Mouse (Mus musculus) adipose tissue, adult 10 weeks (tissue): ENCODE measurements around the gene Nufip2. TPM values are rescaled to one million over a fixed set of nuclear protein-coding genes. Genes with fewer than 3 reads are reported as not detected.

Experiments
- polyA plus RNA-seq: library from polyadenylated mRNA; stranded (reverse); fragments of 350-450 nt; fragmentation: Illumina TruSeq; extraction: RNeasy Lipid Tissue Mini Kit (QIAGEN cat#74804); gene quantifications from one replicate; pipeline ENCODE4 v1.2.3, GENCODE M21; 2014; ENCODE audit warnings: low read depth, low replicate concordance

The Nufip2 gene
- polyA plus RNA-seq: 16.4 TPM

DNA sequence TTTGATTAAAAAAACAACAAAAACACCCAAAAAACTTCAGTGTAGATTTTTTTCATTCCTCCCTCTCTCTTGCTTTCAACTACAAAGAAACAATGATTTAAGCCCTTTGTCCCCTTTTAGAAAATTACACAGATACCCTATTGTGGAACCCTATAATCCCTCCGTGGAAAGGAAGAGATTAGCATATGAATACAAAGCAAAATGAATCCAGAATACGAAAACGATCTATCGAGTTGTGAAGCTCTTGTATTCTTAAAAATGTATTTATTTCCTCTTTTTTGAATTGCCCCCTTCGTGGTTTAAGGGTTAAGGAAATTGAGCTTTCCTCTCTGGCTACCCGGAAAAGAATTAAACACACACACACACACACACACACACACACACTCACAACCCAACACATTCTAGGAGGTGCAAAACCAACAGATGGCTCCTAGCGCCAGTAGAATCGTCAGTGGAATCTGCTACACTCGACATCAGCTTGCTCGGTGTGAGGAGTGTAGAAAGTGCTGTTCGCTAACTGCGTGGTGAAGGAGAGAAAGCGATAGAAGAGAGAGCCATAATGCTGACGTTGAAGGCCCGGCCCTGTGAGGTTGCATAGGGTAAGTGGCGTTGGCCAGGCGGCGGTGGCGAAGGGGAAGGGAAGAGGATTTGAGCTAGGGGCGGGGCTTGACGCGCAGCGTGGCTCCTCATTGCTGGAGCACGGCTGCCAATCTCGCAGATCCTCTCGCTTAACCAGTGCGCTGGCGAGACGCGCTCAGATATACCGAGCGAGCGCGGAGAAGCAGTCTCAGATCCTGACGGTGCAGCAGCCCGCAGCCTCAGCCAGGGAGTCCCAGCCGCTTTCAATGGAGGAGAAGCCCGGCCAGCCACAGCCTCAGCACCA is at the start of gene Nufip2:
Gene Nufip2 (plus strand): TSS at position 773 of the 883 bp plus-strand sequence.

DNA sequence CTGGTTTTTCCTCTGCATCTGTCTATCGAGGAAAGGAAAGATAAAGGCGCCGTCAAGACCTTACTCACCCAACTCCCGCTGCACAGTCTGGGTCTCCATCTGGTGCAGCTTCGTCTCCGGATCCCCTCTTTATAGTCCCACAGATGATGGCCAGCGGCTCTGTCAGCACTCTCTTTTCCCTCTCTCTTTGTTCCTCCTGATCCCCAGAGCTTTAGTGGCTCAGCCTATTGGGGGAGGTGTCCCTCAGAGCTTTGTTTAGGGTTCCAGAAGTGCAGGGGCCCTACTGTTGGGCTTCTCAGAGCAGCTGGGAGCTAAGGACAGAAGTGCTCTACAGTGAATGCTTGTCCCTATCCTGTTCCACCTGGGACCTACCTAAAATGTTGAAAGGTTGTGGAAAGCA is 39.2 kb downstream of the Nufip2 start, which contains the start of gene Cryba1:
Gene Cryba1 (minus strand): TSS at position 101 of the 400 bp plus-strand sequence.

DNA sequence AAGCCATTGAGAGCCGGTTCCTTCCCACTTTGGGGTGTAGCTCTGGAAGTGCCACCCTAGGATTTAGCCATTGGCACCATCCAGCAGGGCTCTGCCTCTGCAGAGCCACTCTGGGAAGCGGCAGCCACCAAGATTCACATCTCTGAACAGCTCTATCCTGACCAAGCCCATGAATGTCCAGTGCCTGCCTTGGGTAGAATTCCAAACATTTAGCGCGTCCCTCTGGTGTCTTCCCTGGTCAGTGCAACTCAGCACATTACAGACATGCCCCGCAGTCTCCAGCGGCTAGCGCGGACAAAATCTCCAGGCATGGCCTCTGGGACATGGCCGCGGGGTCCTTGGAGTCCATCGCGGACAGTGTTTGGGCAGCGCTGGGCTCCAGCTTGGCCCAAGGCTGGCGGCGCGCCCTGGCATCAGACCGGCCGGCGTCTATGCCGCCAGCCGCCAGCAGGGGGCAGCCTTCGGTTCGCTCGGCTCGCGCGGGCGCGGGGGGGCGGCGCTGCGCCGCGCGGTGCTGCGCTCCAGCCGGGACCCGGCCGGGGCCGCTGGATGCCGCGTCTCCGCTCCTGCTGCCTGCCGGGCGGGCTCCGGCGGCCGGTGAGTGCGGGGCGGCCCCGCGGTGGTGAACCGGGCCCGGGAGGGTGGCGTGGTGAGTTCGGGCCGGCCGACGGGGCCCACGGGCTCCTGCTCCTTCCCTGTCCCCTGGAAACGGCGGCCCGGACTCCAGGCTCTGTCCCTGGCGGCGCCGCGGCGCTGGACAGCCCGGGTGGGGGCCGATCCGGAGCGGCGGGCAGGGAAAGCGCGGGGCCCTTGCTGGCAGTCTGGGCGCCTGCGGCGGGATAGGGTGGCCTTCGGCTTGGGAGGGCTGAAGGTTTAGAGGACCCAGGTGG is 77.1 kb downstream of the Nufip2 start, which contains the start of gene Myo18a:
Gene Myo18a (plus strand): TSS at position 464 of the 890 bp plus-strand sequence.

DNA sequence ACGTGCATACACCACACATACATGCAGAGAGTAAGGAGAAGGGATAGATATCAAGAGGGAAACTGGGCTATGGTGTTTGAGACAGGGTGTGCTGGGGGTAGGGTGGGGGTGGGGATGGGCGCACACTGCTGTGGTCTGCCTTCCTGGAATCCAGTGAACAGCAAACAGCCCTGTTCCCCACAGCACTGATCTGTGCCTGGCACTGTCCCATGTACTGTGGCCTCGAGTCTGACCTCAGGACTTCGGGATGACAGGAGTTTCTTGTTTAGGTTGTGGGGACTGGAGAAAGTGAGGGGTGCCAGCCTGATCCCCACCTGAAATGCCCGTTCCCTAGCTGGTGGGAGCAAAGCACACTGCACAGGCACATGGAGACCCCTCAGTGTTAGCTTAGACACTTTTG is 101.8 kb downstream of the Nufip2 start, which contains the start of gene Gm10277:
Gene Gm10277 (minus strand): TSS at position 41 of the 400 bp plus-strand sequence.

Other genes starting within 250 kb of the Nufip2 start
- 6.1 TPM for gene Coro6, start 223.7 kb upstream of the Nufip2 start, polyA plus RNA-seq
- 6.4 TPM for gene Ankrd13b, start 196.5 kb upstream of the Nufip2 start, polyA plus RNA-seq
- gene Git1, start 192.6 kb upstream of the Nufip2 start, polyA plus RNA-seq: 47.8 TPM
- 14.0 TPM for gene Abhd15, start 171.0 kb upstream of the Nufip2 start, polyA plus RNA-seq
- 14.7 TPM for gene Trp53i13, start 170.2 kb upstream of the Nufip2 start, polyA plus RNA-seq
- gene Gm10392, start 167.0 kb upstream of the Nufip2 start, polyA plus RNA-seq: not detected
- 13.3 TPM for gene Taok1, start 78.3 kb upstream of the Nufip2 start, polyA plus RNA-seq
- gene Cryba1, start 39.1 kb downstream of the Nufip2 start, polyA plus RNA-seq: not detected
- gene Myo18a, start 77.1 kb downstream of the Nufip2 start, polyA plus RNA-seq: 27.9 TPM
- gene Gm10277, start 101.6 kb downstream of the Nufip2 start, polyA plus RNA-seq: not detected
- 13.0 TPM for gene Pipox, start 207.9 kb downstream of the Nufip2 start, polyA plus RNA-seq
- 0.87 TPM for gene Sez6, start 244.6 kb downstream of the Nufip2 start, polyA plus RNA-seq